Mouse (Mus musculus): Measurements from ENCODE around the gene Gm28919. TPM values are rescaled to one million over a fixed set of nuclear protein-coding genes. Genes with fewer than 3 reads are reported as not detected.

Gene Gm28919
- polyA plus RNA-seq (2012; rRNA removed): not detected in 2 replicates

GRCm38 (mm10) chrY:6583246-6583645 lies at the start of gene Gm28919:
Gene Gm28919 (plus strand): TSS chrY:6583546.

Other genes with a start within 250 kb of the Gm28919 start
- not detected in 2 replicates for gene Gm21719, start 99.3 kb downstream of the Gm28919 start, polyA plus RNA-seq (2012; rRNA removed)